Mouse (Mus musculus): Measurements from ENCODE around the gene Gm27021.

Gene Gm27021

DNA sequence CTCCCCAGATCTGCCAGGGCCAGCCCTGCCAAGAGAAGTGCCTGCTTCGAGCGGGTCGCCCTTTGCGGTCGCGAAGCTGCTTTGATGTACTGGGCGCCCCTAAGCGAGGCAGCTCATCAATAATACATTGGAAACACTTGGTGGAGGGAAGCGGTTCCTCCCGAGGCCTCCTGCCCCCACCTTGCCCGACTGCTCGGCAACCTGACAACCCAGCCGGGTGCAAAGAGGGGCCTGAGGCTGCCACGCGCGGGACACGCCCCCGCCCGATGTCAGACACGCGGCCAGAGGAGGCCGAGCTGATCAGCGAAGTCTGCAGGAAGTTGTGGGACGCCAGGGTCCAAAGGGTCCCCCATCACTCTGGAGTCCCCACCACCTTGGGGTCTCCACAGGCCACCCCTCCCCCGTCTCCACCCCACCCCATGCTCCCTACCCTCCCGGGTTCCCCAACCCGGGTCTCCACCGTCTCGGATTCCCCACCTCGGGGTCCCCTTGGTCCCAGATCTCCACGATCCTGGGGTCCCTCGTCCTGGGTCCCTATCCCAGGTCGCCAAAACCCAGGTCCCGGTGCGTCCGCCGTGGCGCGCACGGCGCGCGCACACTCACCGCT is 34.1 kb downstream of the Gm27021 start:
- DNase-seq: peak; percentile 19

DNA sequence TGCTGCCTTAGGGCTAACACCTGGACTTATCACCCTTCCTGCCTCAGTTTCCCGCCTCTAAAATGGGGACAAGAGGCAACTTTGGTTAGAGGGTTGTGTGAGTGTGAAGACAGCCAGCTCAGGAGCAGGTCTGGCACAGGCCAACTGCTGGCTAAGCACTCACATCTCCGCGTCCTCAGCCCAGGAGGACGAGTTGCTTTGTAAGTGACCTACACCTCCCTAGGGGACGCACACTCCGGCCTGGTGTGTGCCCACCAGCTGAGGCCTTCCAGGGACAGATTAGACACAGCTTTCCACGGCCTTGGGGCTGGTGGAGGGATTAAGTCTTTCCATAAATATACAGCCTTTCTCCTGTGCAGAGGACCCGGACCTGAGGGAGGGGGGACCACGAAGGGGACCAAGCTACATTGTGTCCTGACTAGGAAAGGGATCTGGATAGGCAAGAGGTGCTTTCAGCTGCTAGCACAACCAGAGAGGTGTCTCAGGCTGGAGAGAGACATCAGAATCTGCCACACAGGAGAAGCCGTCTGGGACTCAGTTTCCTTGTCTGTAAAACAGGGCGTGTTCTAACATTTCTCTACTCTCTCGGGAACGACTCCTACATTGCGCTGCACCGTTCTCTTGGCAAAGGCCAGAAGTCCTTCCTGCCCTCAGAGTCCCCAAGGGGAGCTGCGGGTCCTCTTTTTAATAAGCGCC is 34.8 kb downstream of the Gm27021 start:
- DNase-seq: no peak

DNA sequence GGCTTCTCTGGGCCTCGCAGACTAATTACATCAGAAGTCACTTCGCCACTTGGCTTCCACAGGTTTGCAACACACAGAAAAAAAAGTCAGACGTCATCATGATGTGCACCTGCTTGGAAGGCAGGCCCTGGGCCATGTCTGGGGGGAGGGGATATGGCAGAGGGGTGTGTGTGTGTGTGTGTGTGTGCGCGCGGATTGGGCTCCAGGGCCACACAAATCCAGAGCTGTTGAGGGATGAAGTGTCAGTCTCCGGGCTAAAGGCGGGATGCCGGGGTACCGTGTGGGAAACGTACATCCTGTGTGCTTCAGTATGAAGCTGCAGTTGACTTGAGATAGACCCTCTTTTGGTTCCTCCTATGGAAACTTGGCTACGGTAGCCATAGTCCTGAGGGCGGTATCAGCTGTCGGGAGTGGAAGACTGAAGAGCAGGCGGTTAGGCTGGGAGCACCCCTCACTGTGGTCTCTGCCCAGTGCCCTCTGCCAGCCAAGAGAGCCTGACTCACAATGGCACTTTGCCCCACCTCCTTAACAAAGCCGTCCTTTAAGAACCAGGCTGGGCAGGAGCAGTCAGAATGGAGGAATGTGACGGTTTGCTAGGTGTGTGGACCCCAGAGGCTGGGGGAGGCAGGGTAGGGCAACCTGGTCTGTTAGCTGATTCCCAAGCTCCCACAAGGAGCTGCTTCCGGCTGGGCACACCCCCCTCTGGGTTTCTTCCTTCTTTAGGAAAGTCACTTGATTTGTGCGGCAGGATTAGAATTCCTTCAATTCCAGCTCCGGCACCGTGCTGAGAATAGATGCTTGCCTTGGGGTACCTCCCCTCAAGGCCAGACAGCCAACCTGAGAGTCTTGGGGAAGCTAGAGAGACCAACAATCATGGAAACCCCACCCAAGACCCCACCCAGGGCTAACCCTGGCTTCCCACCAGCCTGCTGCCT is 36.2 kb downstream of the Gm27021 start:
- no peak for DNase-seq

GRCm38 (mm10) chr8:120630848-120631247 is 37.0 kb downstream of the Gm27021 start:
- no peak for DNase-seq

DNA sequence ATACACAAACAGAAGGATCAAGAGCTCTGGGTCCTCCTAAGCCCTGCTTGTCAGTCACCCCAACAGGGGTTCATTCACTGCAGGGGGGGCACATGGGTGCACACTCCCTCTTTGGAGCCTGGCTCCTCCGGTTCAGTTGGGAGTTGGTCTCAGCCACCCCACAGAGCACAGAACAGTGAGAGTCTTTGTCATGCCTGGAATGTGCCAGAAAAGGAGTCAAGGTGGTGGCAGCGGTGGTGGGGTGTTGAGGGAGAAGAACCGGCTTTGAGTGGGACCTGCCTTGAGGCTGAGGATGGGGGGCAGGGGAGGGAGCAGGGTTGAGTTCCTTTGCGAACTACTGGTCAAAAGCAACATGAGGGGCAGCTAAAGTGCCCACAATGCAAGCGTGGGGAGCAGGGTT is 37.8 kb downstream of the Gm27021 start:
- DNase-seq: no peak

- no peak for DNase-seq
Observed at GRCm38 (mm10) chr8:120627298-120627697, 40.6 kb downstream of the Gm27021 start.

DNA sequence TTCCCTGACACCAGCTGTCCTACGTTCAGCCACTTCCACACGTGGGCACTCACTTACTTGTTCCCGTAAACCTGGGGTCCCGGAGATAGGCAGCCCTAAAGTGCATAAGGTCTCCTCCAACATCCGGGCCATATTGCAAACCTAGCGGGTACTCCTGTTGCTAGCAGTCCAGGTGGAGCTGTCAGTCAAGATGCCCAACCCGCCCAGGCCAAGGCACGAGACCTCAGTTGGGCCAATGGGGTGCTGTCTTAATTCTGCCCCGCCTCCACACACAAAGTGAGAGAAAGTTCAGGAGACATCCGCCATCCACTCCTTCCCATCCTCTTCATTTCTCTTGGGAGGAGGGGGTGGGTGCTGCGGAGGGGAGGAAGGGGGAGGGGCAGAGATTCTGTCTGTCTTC is 41.4 kb downstream of the Gm27021 start:
- no peak for DNase-seq

- no peak for DNase-seq
Observed at GRCm38 (mm10) chr8:120623608-120624007, 44.3 kb downstream of the Gm27021 start.

- no peak for DNase-seq
Observed at GRCm38 (mm10) chr8:120622161-120622560, 45.7 kb downstream of the Gm27021 start.

GRCm38 (mm10) chr8:120620441-120620840 is 47.4 kb downstream of the Gm27021 start:
- no peak for DNase-seq

DNA sequence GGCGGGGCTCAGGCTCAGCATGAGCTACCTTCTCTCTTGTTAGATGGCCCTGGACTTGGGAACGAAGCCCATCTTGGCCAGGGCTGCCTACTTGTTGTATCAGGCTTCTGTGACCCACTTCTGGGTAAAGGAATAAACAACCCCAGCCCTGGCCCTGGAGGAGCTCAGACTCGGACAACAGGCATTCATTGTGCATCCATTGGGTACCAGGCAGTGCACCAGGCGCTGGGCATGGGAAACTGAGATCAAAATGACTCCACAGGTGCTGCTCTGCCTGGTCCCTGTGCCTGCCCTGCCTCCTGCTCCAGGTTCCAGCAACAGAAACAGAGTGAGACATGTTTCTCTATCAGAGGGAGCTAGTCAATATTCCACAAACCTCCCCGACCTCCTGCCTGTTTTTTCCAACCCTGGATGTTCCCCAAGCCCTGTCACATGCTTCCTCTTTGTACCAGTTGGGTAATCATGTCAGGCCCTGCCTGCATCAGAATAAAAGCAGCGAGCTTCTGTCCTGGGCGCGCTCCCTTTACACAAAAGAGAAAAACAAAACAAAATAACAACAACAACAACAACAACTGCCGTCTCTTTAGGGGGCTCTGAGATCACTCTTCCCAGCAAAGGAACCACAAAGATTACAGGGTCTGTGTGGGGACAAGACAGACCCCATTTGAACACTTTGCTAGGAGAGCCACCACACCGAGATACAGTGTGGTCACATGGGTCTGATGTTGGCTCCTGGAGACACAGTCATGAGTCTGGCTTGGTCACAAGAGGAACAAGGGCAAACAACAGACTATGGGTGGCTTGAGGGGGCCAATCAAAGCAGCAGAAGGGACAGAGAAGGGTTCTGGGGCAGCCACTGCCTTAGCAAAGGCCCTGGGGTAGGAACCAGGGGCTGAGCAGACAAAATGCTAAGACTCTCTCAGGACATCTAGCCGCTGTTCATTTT is 48.4 kb downstream of the Gm27021 start:
- no peak for DNase-seq

DNA sequence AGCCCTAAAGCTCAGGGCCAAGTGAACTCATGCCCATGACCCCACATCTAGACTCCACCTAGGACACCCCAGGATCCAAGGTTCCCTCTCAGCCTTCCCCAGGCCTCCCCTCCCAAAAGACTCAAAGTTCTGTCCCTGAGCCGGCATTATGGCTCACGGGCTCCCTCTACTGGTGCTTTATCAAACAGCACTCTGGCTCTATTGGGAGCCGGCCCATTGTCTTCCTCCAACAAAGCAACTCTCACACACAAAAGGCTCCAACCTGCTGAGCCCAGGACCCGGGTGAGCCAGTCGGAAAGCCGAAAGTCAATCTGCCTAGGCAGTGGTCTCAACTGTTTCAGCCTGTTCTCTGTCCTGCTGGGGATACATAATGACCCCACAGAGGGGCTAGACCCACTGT is 49.8 kb downstream of the Gm27021 start:
- peak; percentile 77 for DNase-seq

- DNase-seq: no peak
Observed at GRCm38 (mm10) chr8:120616663-120617626, 50.9 kb downstream of the Gm27021 start.

GRCm38 (mm10) chr8:120614491-120614890 is 53.4 kb downstream of the Gm27021 start:
- no peak for DNase-seq

DNA sequence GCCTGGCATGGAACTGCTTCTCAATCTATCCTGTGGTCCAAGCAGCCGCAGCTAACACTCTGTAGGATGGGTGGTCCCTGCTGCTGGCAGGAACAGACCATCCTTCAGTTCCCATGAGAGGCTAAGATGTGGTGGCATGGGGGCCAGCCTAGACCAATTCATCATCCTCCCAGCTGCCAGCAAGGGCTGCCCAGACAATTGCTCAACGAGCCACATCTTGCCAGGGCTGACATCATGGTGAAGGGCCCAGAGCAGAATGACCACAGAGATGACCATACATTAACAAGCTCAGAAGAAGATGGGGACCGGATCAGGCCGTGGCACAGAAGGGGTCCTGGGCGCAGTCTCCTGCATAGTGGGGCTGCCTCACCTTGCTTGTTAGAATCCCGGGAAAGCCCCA is 57.1 kb downstream of the Gm27021 start:
- DNase-seq: no peak

DNA sequence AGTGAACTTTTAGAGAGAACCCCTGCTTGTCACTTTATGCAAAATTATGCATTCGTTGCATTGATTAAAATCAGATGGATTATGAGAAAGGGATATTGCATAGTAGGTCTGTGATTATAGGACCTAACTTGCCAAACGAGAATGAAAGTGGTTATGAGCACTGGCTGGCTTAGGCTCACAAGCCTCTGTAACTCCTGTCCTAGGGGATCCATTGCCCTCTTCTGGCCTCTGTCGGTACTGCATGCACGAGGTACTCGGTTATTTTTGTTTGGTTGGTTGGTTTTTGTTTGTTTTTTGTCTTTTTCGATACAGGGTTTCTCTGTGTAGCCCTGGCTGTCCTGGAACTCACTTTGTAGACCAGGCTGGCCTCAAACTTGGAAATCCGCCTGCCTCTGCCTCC is 60.0 kb downstream of the Gm27021 start:
- peak; percentile 94 for DNase-seq

- no peak for DNase-seq
Observed at GRCm38 (mm10) chr8:120607460-120607859, 60.4 kb downstream of the Gm27021 start.

DNA sequence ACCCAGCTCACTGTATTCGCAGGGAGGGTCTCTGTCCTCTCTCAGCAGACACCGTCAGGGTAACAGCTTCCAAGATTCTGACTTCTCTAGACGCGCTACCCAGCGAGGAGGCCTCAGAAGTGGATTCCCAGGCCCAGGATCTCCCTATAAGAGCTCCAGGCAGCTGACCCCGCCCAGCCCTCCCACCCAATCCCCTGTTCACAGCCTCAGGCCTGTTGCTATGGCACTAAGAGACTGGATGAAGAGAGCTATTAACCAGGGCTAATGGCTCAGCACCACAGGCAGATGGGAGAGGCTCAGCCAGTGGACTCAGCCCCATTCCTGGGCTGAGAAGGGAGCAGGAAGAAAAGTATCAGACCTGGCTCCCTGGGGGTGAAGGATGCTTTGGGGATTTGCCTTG is 65.2 kb downstream of the Gm27021 start:
- no peak for DNase-seq

GRCm38 (mm10) chr8:120599504-120599903 is 68.4 kb downstream of the Gm27021 start:
- DNase-seq: peak; percentile 85

DNA sequence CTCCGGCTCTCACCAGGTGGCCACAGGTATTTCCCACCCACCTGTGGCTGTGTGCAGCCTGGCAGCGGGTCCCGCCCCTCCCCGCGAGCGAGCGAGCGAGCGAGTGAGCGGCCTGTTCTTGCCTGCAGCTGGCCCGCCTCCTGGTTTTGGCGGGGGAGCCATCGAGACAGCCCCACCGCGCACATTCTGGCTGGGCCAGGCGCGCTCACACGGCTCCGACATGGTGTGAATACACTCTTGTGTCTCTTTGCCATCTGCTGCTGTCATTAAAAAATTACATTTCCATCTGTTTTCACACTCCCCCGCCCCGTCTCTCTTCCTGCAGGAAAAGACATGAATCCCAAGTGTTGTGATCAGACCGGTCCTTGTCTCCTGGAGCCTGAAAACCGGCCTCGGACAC is 69.3 kb downstream of the Gm27021 start:
- peak; percentile 75 for DNase-seq

DNA sequence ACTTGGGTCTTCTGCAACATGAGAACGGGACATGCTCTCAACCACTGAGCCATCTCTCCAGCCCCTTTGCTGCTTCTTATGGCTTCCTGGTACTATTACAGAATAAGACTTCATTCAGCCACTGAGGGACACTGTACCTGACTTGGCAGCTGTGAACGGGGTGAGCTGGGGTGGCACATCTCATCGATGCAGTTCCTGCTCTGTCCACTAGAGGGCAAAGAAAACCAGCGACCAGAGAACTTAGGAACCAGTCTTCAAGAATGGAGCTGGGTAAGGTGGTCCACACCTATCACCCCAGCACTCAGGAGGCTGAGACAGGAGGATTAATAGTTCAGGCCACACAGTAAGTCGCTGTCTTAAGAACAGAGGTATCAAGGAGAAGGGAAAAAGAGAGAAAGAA is 71.9 kb downstream of the Gm27021 start:
- peak; percentile 61 for DNase-seq
